Mouse (Mus musculus) ES-Bruce4 (cell line): Measurements from ENCODE around the gene Ttl.

Experiments used
- CTCF ChIP-seq: IDR thresholded peaks from one replicate; pipeline ENCODE4 v1.8.1; 2011; ENCODE audit warnings: low read depth, low read length
- POLR2A ChIP-seq: IDR thresholded peaks from one replicate; pipeline ENCODE4 v1.8.1; 2011; ENCODE audit warnings: low read length; ENCODE audit not compliant: insufficient read depth

DNA sequence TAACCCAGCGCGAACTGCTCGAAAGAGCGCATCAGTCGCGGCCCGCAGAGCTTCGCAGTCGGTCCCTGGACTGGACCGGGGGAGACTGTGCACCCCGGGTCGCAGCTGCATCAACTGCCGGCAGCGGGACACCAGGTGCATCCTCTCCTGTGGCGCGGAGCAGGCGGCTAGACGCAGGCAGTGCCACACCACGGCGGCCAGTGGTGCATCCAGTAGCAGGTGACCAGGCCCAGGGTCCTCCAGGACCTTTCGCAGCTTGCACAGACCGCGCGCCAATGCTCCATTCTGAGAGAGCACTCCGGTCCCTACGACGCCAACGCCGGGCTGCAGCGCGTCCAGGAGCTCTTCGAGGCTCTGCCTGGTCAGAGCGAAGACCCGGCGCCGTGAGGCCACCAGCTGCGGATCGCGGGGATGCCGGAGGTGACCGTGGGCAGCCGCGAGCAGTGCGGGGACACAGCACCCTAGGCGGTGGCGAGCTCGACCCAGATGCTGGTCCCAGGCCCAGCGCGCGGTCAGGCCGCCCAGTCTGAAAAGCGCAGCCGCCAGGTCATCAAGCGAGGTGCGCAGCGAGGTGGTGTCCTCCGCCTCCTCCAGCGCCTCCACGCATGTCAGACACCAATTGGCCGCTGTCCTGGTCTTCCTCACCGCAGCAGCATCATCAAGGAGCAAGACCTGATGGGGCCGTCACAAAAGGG, 26.7 kb upstream of the Ttl start:
- TF ChIP-seq CTCF, result no peak
- TF ChIP-seq POLR2A, result no peak
